Mouse (Mus musculus): ENCODE data around the gene Rab40c. TPM values are rescaled to one million over a fixed set of nuclear protein-coding genes. Genes with fewer than 3 reads are reported as not detected.

Rab40c gene
- polyA plus RNA-seq, 1 experiment = 18.3 TPM

DNA sequence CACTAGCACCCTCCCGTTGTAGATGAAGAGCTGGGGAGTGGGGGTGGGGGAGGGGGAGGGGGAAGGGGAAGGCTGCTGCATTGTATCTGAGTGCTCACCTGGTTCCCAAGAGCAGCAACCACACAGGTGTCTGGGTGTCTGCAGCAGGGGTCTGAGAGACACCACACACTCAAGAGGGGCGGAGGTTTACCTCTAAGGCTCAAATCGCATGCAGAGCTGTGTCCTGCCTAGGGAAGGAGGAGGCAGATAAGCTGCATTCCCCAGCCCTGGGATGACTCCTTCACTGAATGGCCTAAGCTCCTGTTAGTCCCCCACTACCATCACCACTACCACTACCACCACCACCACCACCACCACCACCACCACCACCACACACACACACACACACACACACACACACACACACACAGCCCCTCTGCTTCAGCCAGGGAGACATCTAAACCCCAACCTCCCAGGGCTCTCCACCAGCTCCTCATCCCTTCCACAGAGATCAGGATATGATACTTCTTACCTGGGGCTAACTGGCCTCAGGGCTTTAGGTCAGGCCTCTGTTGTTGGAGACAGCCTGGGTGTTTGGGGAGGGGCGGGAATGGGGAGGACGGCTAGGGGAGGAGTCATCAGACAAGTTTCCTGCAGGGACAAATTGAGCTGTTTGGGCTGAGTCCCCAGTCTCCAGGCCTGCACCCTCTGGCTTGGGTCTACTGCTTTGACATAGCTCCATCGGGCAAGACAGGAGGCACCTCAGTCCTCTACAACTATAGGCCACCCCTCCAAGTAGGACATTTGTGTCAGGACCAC, 25.0 kb upstream of the Rab40c start, which contains the start of the genes Pigq and Nhlrc4:
Gene Pigq, minus strand, starts transcription at position 571 of the 798 bp plus-strand sequence.
Gene Nhlrc4, minus strand, starts transcription at position 596 of the 798 bp plus-strand sequence.
- H3K4me3 ChIP-seq = no peak within 1 kb of the TSS
- TF ChIP-seq CEBPB (IDR thresholded peaks at IDR 0.05; ENCODE audit: insufficient read depth, poor library complexity, severe bottlenecking) (no peak), TCF12 (IDR thresholded peaks at IDR 0.05; ENCODE audit: insufficient read depth, poor library complexity, severe bottlenecking) (no peak), TCF3 (IDR thresholded peaks at IDR 0.05; ENCODE audit: insufficient read length, low read depth) (no peak), POLR2A (IDR thresholded peaks at IDR 0.05; ENCODE audit: insufficient read length, low read depth) (no peak), MYOG (IDR thresholded peaks at IDR 0.05; ENCODE audit: control insufficient read depth in 1 of 3, insufficient read depth in 1 of 3, insufficient read length in 2 of 3, low read depth in 2 of 3) (no peak), REST (IDR thresholded peaks at IDR 0.05; ENCODE audit: insufficient read depth, insufficient read length) (no peak), MYOD1 (IDR thresholded peaks at IDR 0.05; ENCODE audit: control insufficient read depth in 1 of 3, insufficient read length in 2 of 3, low read depth in 2 of 3) (no peak), E2F4 (IDR thresholded peaks at IDR 0.05; ENCODE audit: insufficient read depth) (no peak), SRF (IDR thresholded peaks at IDR 0.05; ENCODE audit: control insufficient read depth, insufficient read length, low read depth) (no peak), MAX (IDR thresholded peaks at IDR 0.05; ENCODE audit: low read depth) (no peak), POLR2AphosphoS2 (IDR thresholded peaks at IDR 0.05; ENCODE audit: insufficient read length, low read depth) (no peak), USF1 (IDR thresholded peaks at IDR 0.05; ENCODE audit: low read depth) (no peak)
- H3ac ChIP-seq (ENCODE audit: control insufficient read depth, insufficient read length) = no peak within 1 kb of the TSS
- no peaks in the 10 kb centered on the region for H3K36me3 ChIP-seq (ENCODE audit: control insufficient read depth, insufficient read depth)
- peak within 1 kb of the TSS; percentile 12 for H3K4me2 ChIP-seq (ENCODE audit: low read depth)
- H3K27me3 ChIP-seq (ENCODE audit: control insufficient read depth, insufficient read depth, insufficient read length) = peaks cover 21% of the 10 kb centered on the region
- peaks cover 12% of the 10 kb centered on the region for H3K79me2 ChIP-seq (ENCODE audit: control insufficient read depth, insufficient read depth)

DNA sequence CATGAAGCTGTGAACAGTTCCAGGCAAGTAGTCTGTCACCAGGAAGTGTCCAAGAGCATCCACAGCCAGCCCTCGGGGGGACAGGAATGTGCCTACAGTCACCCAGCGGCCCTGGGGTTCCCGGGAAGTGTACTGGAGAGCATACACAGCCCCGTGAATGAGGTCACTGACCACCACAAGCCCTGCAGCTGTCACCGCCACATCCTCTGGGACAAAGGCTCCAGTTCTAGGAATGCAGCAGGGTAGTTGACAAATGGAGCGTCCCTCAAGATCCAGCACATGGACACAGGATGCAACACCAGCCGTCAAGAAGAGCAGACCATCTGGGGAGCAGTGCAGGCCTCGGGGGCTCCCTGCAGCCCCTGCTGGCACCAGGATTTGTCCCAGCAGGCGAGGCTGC, 24.2 kb upstream of the Rab40c start:
- Histone ChIP-seq H3ac (ENCODE audit: control insufficient read depth, insufficient read length) (no peak overlapping the region), H3K4me2 (ENCODE audit: low read depth) (peak overlapping the region; percentile 12), H3K4me3 (no peak overlapping the region), H3K27me3 (ENCODE audit: control insufficient read depth, insufficient read depth, insufficient read length) (peaks cover 21% of the 10 kb centered on the region), H3K36me3 (ENCODE audit: control insufficient read depth, insufficient read depth) (no peaks in the 10 kb centered on the region), H3K79me2 (ENCODE audit: control insufficient read depth, insufficient read depth) (peaks cover 12% of the 10 kb centered on the region)
- TF ChIP-seq MYOD1 (IDR thresholded peaks at IDR 0.05; ENCODE audit: control insufficient read depth in 1 of 3, insufficient read length in 2 of 3, low read depth in 2 of 3) = peak in 2 of 3 experiments; percentile 88 to 97
- TF ChIP-seq SRF (IDR thresholded peaks at IDR 0.05; ENCODE audit: control insufficient read depth, insufficient read length, low read depth) = no peak
- no peak for TF ChIP-seq POLR2AphosphoS2 (IDR thresholded peaks at IDR 0.05; ENCODE audit: insufficient read length, low read depth)
- TF ChIP-seq MYOG (IDR thresholded peaks at IDR 0.05; ENCODE audit: control insufficient read depth in 1 of 3, insufficient read depth in 1 of 3, insufficient read length in 2 of 3, low read depth in 2 of 3) = peak; percentile 86 to 98 (median 90)
- peak; percentile 71 for TF ChIP-seq TCF12 (IDR thresholded peaks at IDR 0.05; ENCODE audit: insufficient read depth, poor library complexity, severe bottlenecking)
- peak; percentile 71 for TF ChIP-seq TCF3 (IDR thresholded peaks at IDR 0.05; ENCODE audit: insufficient read length, low read depth)

DNA sequence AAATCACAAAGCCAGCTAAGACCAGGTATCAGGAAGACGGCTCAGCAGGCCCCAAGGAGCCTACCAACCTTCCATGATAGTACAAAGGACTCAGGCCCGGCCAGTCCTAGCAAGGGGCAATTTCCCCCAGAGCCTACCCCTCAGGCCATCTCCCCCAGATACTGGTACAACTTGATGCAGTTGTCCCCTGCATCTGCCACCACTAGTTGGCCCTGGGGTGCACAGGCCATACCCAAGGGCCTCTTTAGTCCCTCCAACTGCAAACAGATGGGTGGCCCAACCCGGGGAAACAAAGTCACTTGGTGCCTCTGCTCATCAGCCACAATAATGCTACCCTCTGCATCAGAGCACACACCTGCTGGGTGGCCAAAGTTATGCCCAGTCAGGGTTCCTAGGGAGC, 23.7 kb upstream of the Rab40c start:
- no peak overlapping the region for H3ac ChIP-seq (ENCODE audit: control insufficient read depth, insufficient read length)
- no peak overlapping the region for H3K4me2 ChIP-seq (ENCODE audit: low read depth)
- peaks cover 12% of the 10 kb centered on the region for H3K79me2 ChIP-seq (ENCODE audit: control insufficient read depth, insufficient read depth)
- H3K36me3 ChIP-seq (ENCODE audit: control insufficient read depth, insufficient read depth) = no peaks in the 10 kb centered on the region
- H3K4me3 ChIP-seq = no peak overlapping the region
- H3K27me3 ChIP-seq (ENCODE audit: control insufficient read depth, insufficient read depth, insufficient read length) = peaks cover 18% of the 10 kb centered on the region
- TF ChIP-seq TCF12 (IDR thresholded peaks at IDR 0.05; ENCODE audit: insufficient read depth, poor library complexity, severe bottlenecking) (no peak), USF1 (IDR thresholded peaks at IDR 0.05; ENCODE audit: low read depth) (no peak)

DNA sequence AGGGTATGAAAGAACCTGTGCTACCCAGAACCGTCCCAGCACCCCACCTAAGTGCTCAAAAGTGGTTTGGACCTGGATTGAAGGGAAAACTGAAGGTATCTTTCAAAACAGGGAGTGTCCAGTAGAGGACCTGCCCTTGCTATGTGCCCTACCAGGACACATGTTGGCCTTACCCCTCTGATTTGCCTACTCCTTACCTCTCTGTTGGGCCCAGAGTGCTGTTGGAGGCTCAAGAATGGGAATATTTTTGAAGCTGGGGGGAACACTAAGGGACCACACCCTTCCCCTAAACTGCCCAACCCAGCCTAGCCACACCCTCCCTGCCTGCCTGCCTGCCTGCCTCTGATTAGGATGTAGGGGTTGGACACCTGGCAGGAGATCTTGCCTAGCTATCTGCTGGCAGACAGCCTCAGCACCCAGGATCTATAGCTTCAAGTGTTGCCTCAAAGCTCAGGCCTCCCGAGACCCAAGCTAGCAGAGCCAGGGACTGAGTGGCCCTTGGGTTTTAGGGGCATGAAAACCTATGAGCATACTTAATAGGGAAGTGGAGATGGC, 23.1 kb upstream of the Rab40c start:
- Histone ChIP-seq H3ac (ENCODE audit: control insufficient read depth, insufficient read length) (no peak overlapping the region), H3K4me2 (ENCODE audit: low read depth) (peak overlapping the region; percentile 85), H3K4me3 (peak overlapping the region; percentile 59), H3K27me3 (ENCODE audit: control insufficient read depth, insufficient read depth, insufficient read length) (peaks cover 13% of the 10 kb centered on the region), H3K79me2 (ENCODE audit: control insufficient read depth, insufficient read depth) (peaks cover 12% of the 10 kb centered on the region), H3K36me3 (ENCODE audit: control insufficient read depth, insufficient read depth) (no peaks in the 10 kb centered on the region)
- TF ChIP-seq CEBPB (IDR thresholded peaks at IDR 0.05; ENCODE audit: insufficient read depth, poor library complexity, severe bottlenecking) (no peak), MAX (IDR thresholded peaks at IDR 0.05; ENCODE audit: low read depth) (no peak), USF1 (IDR thresholded peaks at IDR 0.05; ENCODE audit: low read depth) (no peak), TCF3 (IDR thresholded peaks at IDR 0.05; ENCODE audit: insufficient read length, low read depth) (no peak), E2F4 (IDR thresholded peaks at IDR 0.05; ENCODE audit: insufficient read depth) (no peak), MYOD1 (IDR thresholded peaks at IDR 0.05; ENCODE audit: control insufficient read depth in 1 of 3, insufficient read length in 2 of 3, low read depth in 2 of 3) (no peak), TCF12 (IDR thresholded peaks at IDR 0.05; ENCODE audit: insufficient read depth, poor library complexity, severe bottlenecking) (no peak), MYOG (IDR thresholded peaks at IDR 0.05; ENCODE audit: control insufficient read depth in 1 of 3, insufficient read depth in 1 of 3, insufficient read length in 2 of 3, low read depth in 2 of 3) (no peak), POLR2AphosphoS2 (IDR thresholded peaks at IDR 0.05; ENCODE audit: insufficient read length, low read depth) (no peak), REST (IDR thresholded peaks at IDR 0.05; ENCODE audit: insufficient read depth, insufficient read length) (no peak), SRF (IDR thresholded peaks at IDR 0.05; ENCODE audit: control insufficient read depth, insufficient read length, low read depth) (no peak), POLR2A (IDR thresholded peaks at IDR 0.05; ENCODE audit: insufficient read length, low read depth) (no peak)
